Mouse (Mus musculus) spleen, postnatal 36 days (tissue): ENCODE data around the gene Psmg4.

Source experiments
- DNase-seq, 2 experiments: peaks; one replicate each; pipeline ENCODE4 v3.0.0; 2022; ENCODE audit warnings: low spot score in 2 of 2, mixed read lengths in 1 of 2

Psmg4 gene

DNA sequence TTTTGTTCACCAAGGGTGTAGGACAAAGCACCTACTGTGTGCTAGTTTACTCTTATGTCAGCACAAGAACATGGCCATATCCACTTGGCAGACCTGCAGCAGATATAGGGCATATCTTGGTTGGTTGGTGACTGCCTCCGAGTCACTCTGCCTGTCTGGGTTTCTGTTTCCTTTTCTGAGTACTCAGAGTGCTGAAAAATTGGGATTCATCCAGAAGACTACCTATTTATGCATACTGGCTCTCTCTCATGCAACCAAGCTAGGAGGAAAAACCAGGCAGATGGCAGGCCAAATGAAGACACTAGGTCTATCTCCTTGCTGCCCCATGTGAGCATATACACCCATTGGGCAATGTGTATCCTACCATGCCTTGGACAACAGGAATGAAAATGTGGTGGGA lies 32.9 kb downstream of the Psmg4 start:
- no peak for DNase-seq

- no peak for DNase-seq
These were observed 42.5 kb downstream of the Psmg4 start for GRCm38 (mm10) chr13:34205216-34205615.

DNA sequence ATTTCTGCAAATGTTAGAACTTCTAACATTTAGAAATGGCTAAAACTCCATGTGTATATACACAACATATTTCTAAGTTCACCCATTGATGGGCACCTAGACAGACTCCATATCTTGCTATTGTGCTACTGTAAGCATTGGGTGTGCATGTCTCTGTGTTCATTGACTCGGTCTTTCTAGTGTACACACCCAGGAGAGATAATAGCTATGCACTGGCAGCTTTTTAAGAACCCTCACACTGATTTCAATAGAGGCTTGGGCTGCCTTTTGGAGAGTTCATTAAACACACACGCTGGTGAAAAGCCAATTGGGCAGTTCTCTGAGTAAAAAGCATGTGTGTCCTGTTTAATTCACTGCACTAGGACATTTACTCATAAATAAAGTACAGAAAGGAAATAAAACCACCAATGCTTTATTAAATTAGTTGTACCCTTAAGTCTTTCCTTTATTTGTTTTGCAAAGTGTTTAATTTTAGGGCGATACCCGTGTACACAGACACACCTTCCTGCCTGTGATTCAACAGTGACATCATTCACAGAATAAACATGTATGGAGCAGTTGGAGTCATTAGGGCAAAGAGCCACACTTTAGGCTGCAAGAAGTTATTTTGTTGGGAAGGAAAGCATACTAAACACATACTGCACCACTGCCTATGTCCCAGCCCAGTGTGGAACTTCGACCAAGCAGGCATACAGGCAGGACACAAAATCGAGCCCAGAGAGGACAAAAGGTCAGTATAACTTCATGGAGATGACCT lies 45.1 kb downstream of the Psmg4 start:
- DNase-seq: no peak

GRCm38 (mm10) chr13:34211261-34211775 lies 48.6 kb downstream of the Psmg4 start:
- DNase-seq: no peak

DNA sequence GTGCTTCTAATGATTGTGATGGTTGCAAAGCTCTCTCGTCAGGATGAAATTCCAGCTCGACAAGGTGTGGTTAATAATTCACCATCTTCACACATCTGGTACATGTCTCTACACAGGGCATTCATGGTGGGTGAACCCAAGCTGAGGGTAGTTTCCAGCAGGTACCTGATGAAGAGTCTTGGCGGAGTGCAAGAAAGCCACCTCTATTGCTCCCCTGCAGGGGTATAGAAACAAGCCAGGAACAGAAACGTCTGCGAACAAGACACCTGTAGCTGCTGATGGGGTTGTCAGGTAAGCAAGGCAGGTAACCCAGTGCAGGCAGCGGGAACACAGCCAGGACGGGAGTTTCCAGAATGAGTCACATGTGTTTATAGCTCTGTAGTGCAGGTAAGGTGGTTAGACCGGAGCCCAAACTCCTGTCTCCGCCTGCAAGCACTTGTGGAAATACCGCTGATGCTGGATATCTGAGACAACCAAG lies 50.0 kb downstream of the Psmg4 start:
- no peak for DNase-seq

DNA sequence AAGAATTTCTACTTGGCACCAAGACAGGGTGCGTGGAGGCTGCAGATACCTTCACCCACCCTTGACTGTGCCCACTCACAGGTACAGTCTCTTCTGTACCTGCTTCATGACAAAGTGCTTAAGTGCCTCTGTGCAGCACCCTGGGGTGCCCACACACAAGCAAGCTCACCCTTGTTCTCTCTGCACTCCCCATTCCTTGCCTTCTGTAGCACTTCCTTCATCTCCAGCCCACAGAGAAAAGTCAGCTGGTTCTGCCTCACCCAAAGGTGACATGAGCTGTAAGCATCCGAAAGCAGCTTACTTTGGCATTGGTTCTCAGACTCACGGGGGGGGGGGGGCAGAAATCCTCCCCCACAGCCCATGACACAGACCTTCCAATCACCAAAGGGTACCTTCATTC lies 52.1 kb downstream of the Psmg4 start:
- DNase-seq: no peak

DNA sequence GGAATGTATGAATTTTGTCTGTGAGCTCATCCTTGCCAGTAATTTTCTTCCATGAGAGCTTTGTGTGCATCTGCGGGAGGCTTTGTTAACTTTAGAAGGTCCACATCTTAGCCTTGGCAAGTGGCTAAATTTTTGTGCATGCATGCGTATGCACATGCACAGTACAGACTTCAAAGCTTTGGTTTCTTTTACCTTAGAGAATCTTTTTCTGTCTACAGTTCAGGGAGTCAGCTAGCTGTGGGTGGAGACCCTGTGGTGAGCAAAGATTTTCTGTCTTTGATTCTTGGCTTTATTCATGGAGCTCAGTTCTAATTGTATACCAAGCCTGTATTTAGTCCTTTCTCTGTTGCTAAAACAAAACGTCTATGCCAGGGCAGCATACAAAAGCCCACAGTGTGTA lies 56.0 kb downstream of the Psmg4 start:
- DNase-seq: no peak

- DNase-seq: no peak
These were observed 57.0 kb downstream of the Psmg4 start for GRCm38 (mm10) chr13:34219728-34220127.

DNA sequence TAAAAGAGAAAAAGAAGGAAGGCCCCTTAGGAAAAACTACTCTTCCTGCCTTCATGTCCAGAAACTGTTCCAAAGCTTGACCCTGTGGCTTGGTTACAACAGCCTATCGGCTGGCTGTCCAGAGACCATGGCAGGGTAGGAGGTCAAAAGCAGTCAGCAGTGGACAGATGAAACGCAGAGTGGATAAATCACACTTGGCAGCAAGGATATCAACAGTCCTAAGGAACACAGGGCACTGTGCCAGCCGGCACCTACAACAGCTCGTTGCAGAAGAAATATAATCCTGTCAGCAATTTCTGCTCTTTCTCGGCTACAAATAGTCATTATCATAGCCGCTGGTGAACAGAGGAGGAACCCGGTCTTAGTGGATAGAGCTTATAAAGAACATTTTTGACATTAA lies 60.2 kb downstream of the Psmg4 start:
- DNase-seq: no peak

DNA sequence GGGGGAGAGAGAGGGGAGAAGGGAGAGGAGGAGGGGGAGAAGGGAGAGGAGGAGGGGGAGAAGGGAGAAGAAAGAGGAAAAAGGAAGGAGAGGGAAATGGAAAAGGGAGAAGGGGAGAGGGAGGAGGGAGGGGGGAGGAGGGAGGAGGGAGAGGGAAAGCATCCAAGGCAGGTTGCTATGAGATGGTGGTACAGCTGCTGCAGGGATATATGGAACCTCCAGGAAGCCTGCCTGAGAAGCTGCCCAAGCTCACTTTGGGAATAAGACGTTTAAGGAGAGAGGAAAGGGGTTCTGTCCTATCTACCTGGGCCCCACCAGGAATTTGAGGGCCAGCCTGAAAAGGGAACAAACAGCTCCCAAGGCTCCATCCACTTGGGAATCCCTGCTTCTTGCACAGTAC lies 64.2 kb downstream of the Psmg4 start:
- DNase-seq: no peak
